Mouse (Mus musculus): ENCODE data around the gene Cdh13. TPM values are rescaled to one million over a fixed set of nuclear protein-coding genes. Genes with fewer than 3 reads are reported as not detected.

Gene Cdh13
- polyA plus RNA-seq, 1 experiment from 2014 or later: 0.45 TPM

GRCm38 (mm10) chr8:119300335-119300734 is 1016.8 kb downstream of the Cdh13 start:
- H3K4me2 ChIP-seq: no peak overlapping the region
- no peak overlapping the region for H3K9ac ChIP-seq
- H3K4me1 ChIP-seq (replicated peaks): no peaks in the 10 kb centered on the region
- DNase-seq (no peak), ATAC-seq (ENCODE audit: low read depth) (no peak)
- peaks cover 11% of the 10 kb centered on the region; the same call in 1 of the 2 replicates for H3K9me3 ChIP-seq (replicated peaks)
- no peak overlapping the region for H3K4me3 ChIP-seq (replicated peaks)
- H3K27me3 ChIP-seq: no peaks in the 10 kb centered on the region
- no peak overlapping the region for H3K27ac ChIP-seq
- H3K36me3 ChIP-seq: no peaks in the 10 kb centered on the region
- WGBS (ENCODE audit: insufficient replicate concordance): 70% methylated on average over 5 of the region's 5 CpGs

GRCm38 (mm10) chr8:119304196-119304595 is 1020.7 kb downstream of the Cdh13 start:
- Histone ChIP-seq H3K36me3 (no peaks in the 10 kb centered on the region), H3K4me3 (replicated peaks) (no peak overlapping the region), H3K27me3 (no peaks in the 10 kb centered on the region), H3K4me2 (no peak overlapping the region), H3K27ac (no peak overlapping the region), H3K4me1 (replicated peaks) (no peaks in the 10 kb centered on the region), H3K9me3 (replicated peaks) (peaks cover 11% of the 10 kb centered on the region; the same call in 1 of the 2 replicates), H3K9ac (no peak overlapping the region)
- ATAC-seq (ENCODE audit: low read depth): no peak
- 64% methylated on average over 8 of the region's 8 CpGs for WGBS (ENCODE audit: insufficient replicate concordance)
- no peak for DNase-seq

GRCm38 (mm10) chr8:119311412-119311811 is 1027.9 kb downstream of the Cdh13 start:
- H3K9me3 ChIP-seq (replicated peaks): no peaks in the 10 kb centered on the region
- WGBS (ENCODE audit: insufficient replicate concordance): 19% methylated on average over 3 of the region's 3 CpGs
- H3K27me3 ChIP-seq: no peaks in the 10 kb centered on the region
- no peak overlapping the region for H3K4me2 ChIP-seq
- no peak overlapping the region for H3K27ac ChIP-seq
- H3K4me1 ChIP-seq (replicated peaks): no peaks in the 10 kb centered on the region
- ATAC-seq (ENCODE audit: low read depth): no peak
- no peak overlapping the region for H3K9ac ChIP-seq
- H3K4me3 ChIP-seq (replicated peaks): no peak overlapping the region
- DNase-seq: no peak
- H3K36me3 ChIP-seq: no peaks in the 10 kb centered on the region

GRCm38 (mm10) chr8:119323215-119323614 is 1039.7 kb downstream of the Cdh13 start:
- H3K36me3 ChIP-seq: no peaks in the 10 kb centered on the region
- no peak overlapping the region for H3K4me3 ChIP-seq (replicated peaks)
- DNase-seq: no peak
- no peak for ATAC-seq (ENCODE audit: low read depth)
- H3K9ac ChIP-seq: no peak overlapping the region
- H3K27me3 ChIP-seq: no peaks in the 10 kb centered on the region
- 0 out of 2 replicates have a peak, but pooled peaks cover 3% of the 10 kb centered on the region for H3K9me3 ChIP-seq (replicated peaks)
- no peaks in the 10 kb centered on the region for H3K4me1 ChIP-seq (replicated peaks)
- WGBS (ENCODE audit: insufficient replicate concordance): 43% methylated on average over 6 of the region's 6 CpGs
- H3K4me2 ChIP-seq: no peak overlapping the region
- no peak overlapping the region for H3K27ac ChIP-seq

- WGBS (ENCODE audit: insufficient replicate concordance): 61% methylated on average over 4 of the region's 4 CpGs
Measured at GRCm38 (mm10) chr8:119339546-119339945, 1056.0 kb downstream of the Cdh13 start.

GRCm38 (mm10) chr8:119343606-119344005 is 1060.1 kb downstream of the Cdh13 start:
- no peak for DNase-seq
- Histone ChIP-seq H3K9me3 (replicated peaks) (peaks cover 5% of the 10 kb centered on the region; the same call in 1 of the 2 replicates), H3K27ac (no peak overlapping the region), H3K4me2 (peak overlapping the region; percentile 86), H3K4me1 (replicated peaks) (peaks cover 12% of the 10 kb centered on the region), H3K27me3 (no peaks in the 10 kb centered on the region), H3K9ac (no peak overlapping the region), H3K36me3 (peaks cover 23% of the 10 kb centered on the region), H3K4me3 (replicated peaks) (peak overlapping the region; percentile 93)
- 80% methylated on average over 3 of the region's 3 CpGs for WGBS (ENCODE audit: insufficient replicate concordance)
- no peak; the same call in 1 of the 2 replicates for ATAC-seq (ENCODE audit: low read depth)

More at GRCm38 (mm10) chr8:119339546-119339945, 1056.0 kb downstream of the Cdh13 start:
- H3K27ac ChIP-seq: no peak overlapping the region
- no peak overlapping the region for H3K4me3 ChIP-seq (replicated peaks)
- peaks cover 5% of the 10 kb centered on the region; the same call in 1 of the 2 replicates for H3K9me3 ChIP-seq (replicated peaks)
- no peaks in the 10 kb centered on the region for H3K36me3 ChIP-seq
- ATAC-seq (ENCODE audit: low read depth): no peak
- H3K9ac ChIP-seq: no peak overlapping the region
- H3K4me2 ChIP-seq: no peak overlapping the region
- H3K4me1 ChIP-seq (replicated peaks): peaks cover 3% of the 10 kb centered on the region
- H3K27me3 ChIP-seq: no peaks in the 10 kb centered on the region
- no peak for DNase-seq

- Histone ChIP-seq H3K9ac (peak within 1 kb of the TSS; percentile 93), H3K4me1 (replicated peaks) (peaks cover 12% of the 10 kb centered on the region), H3K27ac (peak within 1 kb of the TSS; percentile 56), H3K27me3 (no peaks in the 10 kb centered on the region), H3K4me3 (replicated peaks) (peak within 1 kb of the TSS; percentile 93), H3K9me3 (replicated peaks) (peaks cover 5% of the 10 kb centered on the region; the same call in 1 of the 2 replicates), H3K4me2 (peak within 1 kb of the TSS; percentile 86), H3K36me3 (peaks cover 31% of the 10 kb centered on the region)
- WGBS (ENCODE audit: insufficient replicate concordance): 3% methylated on average over 49 of the region's 52 CpGs
- peak; percentile 93 for DNase-seq
- ATAC-seq (ENCODE audit: low read depth): peak; percentile 96
Measured at GRCm38 (mm10) chr8:119344190-119344856, 1060.8 kb downstream of the Cdh13 start, which contains the start of gene Hsbp1. Hsbp1 (plus strand) TSS chr8:119344488.

GRCm38 (mm10) chr8:119345029-119345682 is 1061.6 kb downstream of the Cdh13 start:
- 26% methylated on average over 22 of the region's 22 CpGs for WGBS (ENCODE audit: insufficient replicate concordance)
- Histone ChIP-seq H3K9ac (peak overlapping the region; percentile 93), H3K9me3 (replicated peaks) (peaks cover 5% of the 10 kb centered on the region; the same call in 1 of the 2 replicates), H3K27me3 (no peaks in the 10 kb centered on the region), H3K27ac (peak overlapping the region; percentile 56), H3K36me3 (peaks cover 36% of the 10 kb centered on the region), H3K4me1 (replicated peaks) (peaks cover 18% of the 10 kb centered on the region), H3K4me3 (replicated peaks) (peak overlapping the region; percentile 93), H3K4me2 (peak overlapping the region; percentile 86)
- ATAC-seq (ENCODE audit: low read depth): 0 out of 2 replicates have a peak, but pooled peaks have one; percentile 16
- DNase-seq: no peak

GRCm38 (mm10) chr8:119345683-119346075 is 1062.1 kb downstream of the Cdh13 start:
- peaks cover 36% of the 10 kb centered on the region for H3K36me3 ChIP-seq
- H3K4me3 ChIP-seq (replicated peaks): peak overlapping the region; percentile 93
- H3K4me1 ChIP-seq (replicated peaks): peaks cover 21% of the 10 kb centered on the region
- H3K9ac ChIP-seq: peak overlapping the region; percentile 93
- H3K4me2 ChIP-seq: peak overlapping the region; percentile 86
- H3K27me3 ChIP-seq: no peaks in the 10 kb centered on the region
- ATAC-seq (ENCODE audit: low read depth) (no peak), DNase-seq (no peak)
- H3K9me3 ChIP-seq (replicated peaks): peaks cover 5% of the 10 kb centered on the region; the same call in 1 of the 2 replicates
- no peak overlapping the region for H3K27ac ChIP-seq
- WGBS (ENCODE audit: insufficient replicate concordance): 50% methylated on average over 15 of the region's 15 CpGs

GRCm38 (mm10) chr8:119351647-119352046 is 1068.1 kb downstream of the Cdh13 start:
- Histone ChIP-seq H3K9me3 (replicated peaks) (no peaks in the 10 kb centered on the region), H3K9ac (no peak overlapping the region), H3K36me3 (peaks cover 32% of the 10 kb centered on the region), H3K27me3 (no peaks in the 10 kb centered on the region), H3K4me1 (replicated peaks) (peaks cover 30% of the 10 kb centered on the region), H3K4me3 (replicated peaks) (no peak overlapping the region), H3K27ac (no peak overlapping the region), H3K4me2 (no peak overlapping the region)
- no peak for DNase-seq
- WGBS (ENCODE audit: insufficient replicate concordance): 85% methylated on average over 19 of the region's 19 CpGs
- ATAC-seq (ENCODE audit: low read depth): no peak

- Histone ChIP-seq H3K27ac (peak overlapping the region; percentile 59), H3K9ac (peak overlapping the region; percentile 33; the same call in 1 of the 2 replicates), H3K4me1 (replicated peaks) (peaks cover 30% of the 10 kb centered on the region), H3K4me3 (replicated peaks) (no peak overlapping the region), H3K9me3 (replicated peaks) (no peaks in the 10 kb centered on the region), H3K4me2 (peak overlapping the region; percentile 29), H3K36me3 (peaks cover 17% of the 10 kb centered on the region), H3K27me3 (no peaks in the 10 kb centered on the region)
- ATAC-seq (ENCODE audit: low read depth): peak; percentile 50
- 19% methylated on average over 10 of the region's 10 CpGs for WGBS (ENCODE audit: insufficient replicate concordance)
- no peak for DNase-seq
Measured at GRCm38 (mm10) chr8:119352977-119353658, 1069.6 kb downstream of the Cdh13 start.
